Mouse (Mus musculus): ENCODE data around the gene Tbc1d14. TPM values are rescaled to one million over a fixed set of nuclear protein-coding genes. Genes with fewer than 3 reads are reported as not detected.

Tbc1d14 gene
- polyA plus RNA-seq, 1 experiment from 2014 or later, result 49.9 TPM

GRCm38 (mm10) chr5:36562791-36563445 lies 30.2 kb downstream of the Tbc1d14 start:
- Histone ChIP-seq H3K27me3 (ENCODE audit: control insufficient read depth, insufficient read depth, low read length) (no peaks in the 10 kb centered on the region), H3K9ac (ENCODE audit: low read depth, low read length) (no peak overlapping the region), H3K4me2 (replicated peaks; ENCODE audit: low read depth, low read length) (no peak overlapping the region), H3K27ac (ENCODE audit: low read depth, low read length) (no peak overlapping the region), H3K4me3 (ENCODE audit: low read length) (no peak overlapping the region), H3K9me3 (ENCODE audit: control insufficient read depth, low read length) (no peaks in the 10 kb centered on the region), H3K36me3 (ENCODE audit: control insufficient read depth, insufficient read depth, low read length) (no peaks in the 10 kb centered on the region), H3K4me1 (ENCODE audit: control insufficient read depth, insufficient read depth, low read length) (peaks cover 35% of the 10 kb centered on the region; the same call in 1 of the 2 replicates)
- no peak for ATAC-seq (ENCODE audit: low FRiP score, low TSS enrichment)
- WGBS, result 91% methylated on average over 10 of the region's 10 CpGs

DNA sequence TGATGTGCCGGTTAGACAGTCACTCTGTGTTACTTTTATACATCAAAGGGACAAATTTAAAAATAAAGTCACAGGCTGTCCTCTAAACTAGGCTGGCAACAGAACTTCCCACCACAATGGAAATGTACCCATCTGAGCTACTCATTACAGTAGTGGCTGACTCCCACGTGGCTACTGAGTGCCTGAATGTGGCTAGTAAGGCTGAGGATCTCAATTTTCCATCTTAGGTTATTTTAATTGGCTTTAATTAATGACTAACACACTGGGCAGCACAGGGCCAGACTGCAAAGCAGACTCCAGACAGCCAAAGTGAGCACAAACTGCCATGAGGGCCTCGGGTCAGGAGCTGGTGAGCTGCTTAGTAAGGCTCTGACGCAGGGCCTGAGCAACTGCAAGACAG lies 31.6 kb downstream of the Tbc1d14 start:
- H3K36me3 ChIP-seq (ENCODE audit: control insufficient read depth, insufficient read depth, low read length), result no peaks in the 10 kb centered on the region
- no peak overlapping the region for H3K4me3 ChIP-seq (ENCODE audit: low read length)
- no peaks in the 10 kb centered on the region for H3K9me3 ChIP-seq (ENCODE audit: control insufficient read depth, low read length)
- WGBS, result 80% methylated on average over 4 of the region's 4 CpGs
- no peak overlapping the region for H3K4me2 ChIP-seq (replicated peaks; ENCODE audit: low read depth, low read length)
- H3K27me3 ChIP-seq (ENCODE audit: control insufficient read depth, insufficient read depth, low read length), result no peaks in the 10 kb centered on the region
- H3K9ac ChIP-seq (ENCODE audit: low read depth, low read length), result no peak overlapping the region
- no peak for ATAC-seq (ENCODE audit: low FRiP score, low TSS enrichment)
- peaks cover 27% of the 10 kb centered on the region for H3K4me1 ChIP-seq (ENCODE audit: control insufficient read depth, insufficient read depth, low read length)
- no peak overlapping the region for H3K27ac ChIP-seq (ENCODE audit: low read depth, low read length)

DNA sequence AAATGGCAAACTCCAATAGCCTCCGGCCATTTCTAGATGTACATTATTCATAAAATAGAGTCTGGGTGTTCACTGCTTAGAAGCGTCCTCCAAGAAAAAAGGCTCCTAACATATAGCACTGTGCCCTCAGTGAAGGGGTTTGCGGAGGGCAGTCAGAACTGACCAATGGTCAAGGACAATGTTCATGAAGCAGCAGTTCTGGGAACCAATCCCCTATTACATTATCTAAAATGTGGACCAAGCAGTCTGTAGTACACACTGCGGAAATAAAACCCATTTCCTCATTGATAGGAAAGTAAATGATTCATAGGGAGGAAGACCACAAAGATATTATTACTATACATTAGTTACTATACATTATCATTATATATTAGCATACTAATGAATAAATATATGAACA lies 32.6 kb downstream of the Tbc1d14 start:
- H3K27me3 ChIP-seq (ENCODE audit: control insufficient read depth, insufficient read depth, low read length), result no peaks in the 10 kb centered on the region
- no peaks in the 10 kb centered on the region for H3K36me3 ChIP-seq (ENCODE audit: control insufficient read depth, insufficient read depth, low read length)
- peaks cover 27% of the 10 kb centered on the region for H3K4me1 ChIP-seq (ENCODE audit: control insufficient read depth, insufficient read depth, low read length)
- H3K9ac ChIP-seq (ENCODE audit: low read depth, low read length), result no peak overlapping the region
- no peak overlapping the region for H3K4me2 ChIP-seq (replicated peaks; ENCODE audit: low read depth, low read length)
- H3K9me3 ChIP-seq (ENCODE audit: control insufficient read depth, low read length), result no peaks in the 10 kb centered on the region
- 87% methylated on average over 4 of the region's 4 CpGs for WGBS
- H3K27ac ChIP-seq (ENCODE audit: low read depth, low read length), result no peak overlapping the region
- no peak for ATAC-seq (ENCODE audit: low FRiP score, low TSS enrichment)
- H3K4me3 ChIP-seq (ENCODE audit: low read length), result no peak overlapping the region

- 68% methylated on average over 6 of the region's 6 CpGs for WGBS
- Histone ChIP-seq H3K27me3 (ENCODE audit: control insufficient read depth, insufficient read depth, low read length) (no peaks in the 10 kb centered on the region), H3K36me3 (ENCODE audit: control insufficient read depth, insufficient read depth, low read length) (no peaks in the 10 kb centered on the region), H3K4me3 (ENCODE audit: low read length) (no peak overlapping the region), H3K9ac (ENCODE audit: low read depth, low read length) (no peak overlapping the region), H3K27ac (ENCODE audit: low read depth, low read length) (no peak overlapping the region), H3K9me3 (ENCODE audit: control insufficient read depth, low read length) (no peaks in the 10 kb centered on the region), H3K4me2 (replicated peaks; ENCODE audit: low read depth, low read length) (no peak overlapping the region), H3K4me1 (ENCODE audit: control insufficient read depth, insufficient read depth, low read length) (peaks cover 30% of the 10 kb centered on the region)
- no peak for ATAC-seq (ENCODE audit: low FRiP score, low TSS enrichment)
Observed at GRCm38 (mm10) chr5:36559510-36560235, 33.4 kb downstream of the Tbc1d14 start.

- H3K36me3 ChIP-seq (ENCODE audit: control insufficient read depth, insufficient read depth, low read length), result no peaks in the 10 kb centered on the region
- H3K4me2 ChIP-seq (replicated peaks; ENCODE audit: low read depth, low read length), result no peak overlapping the region
- H3K9me3 ChIP-seq (ENCODE audit: control insufficient read depth, low read length), result no peaks in the 10 kb centered on the region
- no peak overlapping the region for H3K9ac ChIP-seq (ENCODE audit: low read depth, low read length)
- 75% methylated on average over 5 of the region's 5 CpGs for WGBS
- H3K4me1 ChIP-seq (ENCODE audit: control insufficient read depth, insufficient read depth, low read length), result peaks cover 36% of the 10 kb centered on the region
- ATAC-seq (ENCODE audit: low FRiP score, low TSS enrichment), result no peak
- no peak overlapping the region for H3K4me3 ChIP-seq (ENCODE audit: low read length)
- no peaks in the 10 kb centered on the region for H3K27me3 ChIP-seq (ENCODE audit: control insufficient read depth, insufficient read depth, low read length)
- peak overlapping the region; percentile 86 for H3K27ac ChIP-seq (ENCODE audit: low read depth, low read length)
Observed at GRCm38 (mm10) chr5:36559106-36559505, 34.0 kb downstream of the Tbc1d14 start.

- H3K27me3 ChIP-seq (ENCODE audit: control insufficient read depth, insufficient read depth, low read length), result no peaks in the 10 kb centered on the region
- H3K36me3 ChIP-seq (ENCODE audit: control insufficient read depth, insufficient read depth, low read length), result no peaks in the 10 kb centered on the region
- no peak overlapping the region for H3K4me2 ChIP-seq (replicated peaks; ENCODE audit: low read depth, low read length)
- H3K4me1 ChIP-seq (ENCODE audit: control insufficient read depth, insufficient read depth, low read length), result peaks cover 40% of the 10 kb centered on the region
- H3K9me3 ChIP-seq (ENCODE audit: control insufficient read depth, low read length), result no peaks in the 10 kb centered on the region
- peak overlapping the region; percentile 86 for H3K27ac ChIP-seq (ENCODE audit: low read depth, low read length)
- 73% methylated on average over 2 of the region's 2 CpGs for WGBS
- H3K9ac ChIP-seq (ENCODE audit: low read depth, low read length), result no peak overlapping the region
- ATAC-seq (ENCODE audit: low FRiP score, low TSS enrichment), result no peak
- no peak overlapping the region for H3K4me3 ChIP-seq (ENCODE audit: low read length)
Observed at GRCm38 (mm10) chr5:36558526-36558925, 34.5 kb downstream of the Tbc1d14 start.

GRCm38 (mm10) chr5:36557584-36558308 lies 35.3 kb downstream of the Tbc1d14 start:
- Histone ChIP-seq H3K27ac (ENCODE audit: low read depth, low read length) (peak overlapping the region; percentile 86; the same call in 1 of the 2 replicates), H3K27me3 (ENCODE audit: control insufficient read depth, insufficient read depth, low read length) (no peaks in the 10 kb centered on the region)

GRCm38 (mm10) chr5:36556906-36557305 lies 36.2 kb downstream of the Tbc1d14 start:
- no peak overlapping the region for H3K9ac ChIP-seq (ENCODE audit: low read depth, low read length)
- H3K27ac ChIP-seq (ENCODE audit: low read depth, low read length), result no peak overlapping the region; the same call in 1 of the 2 replicates
- peaks cover 37% of the 10 kb centered on the region for H3K4me1 ChIP-seq (ENCODE audit: control insufficient read depth, insufficient read depth, low read length)
- H3K4me3 ChIP-seq (ENCODE audit: low read length), result no peak overlapping the region
- no peak for ATAC-seq (ENCODE audit: low FRiP score, low TSS enrichment)
- no peak overlapping the region for H3K4me2 ChIP-seq (replicated peaks; ENCODE audit: low read depth, low read length)
- no peaks in the 10 kb centered on the region for H3K36me3 ChIP-seq (ENCODE audit: control insufficient read depth, insufficient read depth, low read length)
- no peaks in the 10 kb centered on the region for H3K27me3 ChIP-seq (ENCODE audit: control insufficient read depth, insufficient read depth, low read length)
- 78% methylated on average over 3 of the region's 3 CpGs for WGBS
- H3K9me3 ChIP-seq (ENCODE audit: control insufficient read depth, low read length), result no peaks in the 10 kb centered on the region

More at GRCm38 (mm10) chr5:36557584-36558308, 35.3 kb downstream of the Tbc1d14 start:
- Histone ChIP-seq H3K4me1 (ENCODE audit: control insufficient read depth, insufficient read depth, low read length) (peaks cover 40% of the 10 kb centered on the region), H3K4me2 (replicated peaks; ENCODE audit: low read depth, low read length) (no peak overlapping the region), H3K9me3 (ENCODE audit: control insufficient read depth, low read length) (no peaks in the 10 kb centered on the region), H3K9ac (ENCODE audit: low read depth, low read length) (no peak overlapping the region), H3K4me3 (ENCODE audit: low read length) (no peak overlapping the region), H3K36me3 (ENCODE audit: control insufficient read depth, insufficient read depth, low read length) (no peaks in the 10 kb centered on the region)
- 41% methylated on average over 7 of the region's 7 CpGs for WGBS
- ATAC-seq (ENCODE audit: low FRiP score, low TSS enrichment), result peak; percentile 54; the same call in 1 of the 2 replicates

- no peaks in the 10 kb centered on the region for H3K27me3 ChIP-seq (ENCODE audit: control insufficient read depth, insufficient read depth, low read length)
- no peak overlapping the region for H3K4me3 ChIP-seq (ENCODE audit: low read length)
- ATAC-seq (ENCODE audit: low FRiP score, low TSS enrichment), result no peak
- H3K9me3 ChIP-seq (ENCODE audit: control insufficient read depth, low read length), result no peaks in the 10 kb centered on the region
- H3K4me2 ChIP-seq (replicated peaks; ENCODE audit: low read depth, low read length), result no peak overlapping the region
- H3K27ac ChIP-seq (ENCODE audit: low read depth, low read length), result no peak overlapping the region; the same call in 1 of the 2 replicates
- no peak overlapping the region for H3K9ac ChIP-seq (ENCODE audit: low read depth, low read length)
- no peaks in the 10 kb centered on the region for H3K36me3 ChIP-seq (ENCODE audit: control insufficient read depth, insufficient read depth, low read length)
- peaks cover 36% of the 10 kb centered on the region for H3K4me1 ChIP-seq (ENCODE audit: control insufficient read depth, insufficient read depth, low read length)
- 35% methylated on average over 4 of the region's 4 CpGs for WGBS
Observed at GRCm38 (mm10) chr5:36556289-36556688, 36.8 kb downstream of the Tbc1d14 start.

Measured in kidney, embryonic 14.5 days (tissue).